Mouse (Mus musculus): ENCODE measurements around the gene Gimap4. TPM values are rescaled to one million over a fixed set of nuclear protein-coding genes. Genes with fewer than 3 reads are reported as not detected.

The Gimap4 gene
- polyA plus RNA-seq, 1 experiment from 2014 or later, result 22.2 TPM

GRCm38 (mm10) chr6:48737053-48737452 is 52.7 kb downstream of the Gimap4 start:
- H3K9ac ChIP-seq (ENCODE audit: low read length), result no peak overlapping the region
- no peak overlapping the region for H3K4me3 ChIP-seq (replicated peaks; ENCODE audit: low read length)
- no peaks in the 10 kb centered on the region for H3K36me3 ChIP-seq (ENCODE audit: control insufficient read depth, insufficient read depth, low read length)
- 0 out of 2 replicates have a peak, but pooled peaks cover 3% of the 10 kb centered on the region for H3K4me1 ChIP-seq (ENCODE audit: control insufficient read depth, insufficient read depth, low read length)
- H3K27me3 ChIP-seq (ENCODE audit: control insufficient read depth, insufficient read depth, low read length), result 0 out of 2 replicates have a peak, but pooled peaks cover 3% of the 10 kb centered on the region
- no peak overlapping the region for H3K27ac ChIP-seq (ENCODE audit: low read length)
- H3K9me3 ChIP-seq (replicated peaks; ENCODE audit: control insufficient read depth, low read length), result no peaks in the 10 kb centered on the region
- no peak for ATAC-seq (ENCODE audit: insufficient read depth, low FRiP score)
- WGBS, result 66% methylated on average over 2 of the region's 2 CpGs
- no peak overlapping the region for H3K4me2 ChIP-seq (ENCODE audit: low read depth, low read length)

GRCm38 (mm10) chr6:48737688-48738087 is 53.3 kb downstream of the Gimap4 start:
- H3K9me3 ChIP-seq (replicated peaks; ENCODE audit: control insufficient read depth, low read length), result no peaks in the 10 kb centered on the region
- no peak overlapping the region for H3K9ac ChIP-seq (ENCODE audit: low read length)
- H3K4me1 ChIP-seq (ENCODE audit: control insufficient read depth, insufficient read depth, low read length), result peaks cover 9% of the 10 kb centered on the region
- H3K4me2 ChIP-seq (ENCODE audit: low read depth, low read length), result no peak overlapping the region
- no peak overlapping the region for H3K4me3 ChIP-seq (replicated peaks; ENCODE audit: low read length)
- 87% methylated on average over 5 of the region's 5 CpGs for WGBS
- no peaks in the 10 kb centered on the region for H3K36me3 ChIP-seq (ENCODE audit: control insufficient read depth, insufficient read depth, low read length)
- H3K27me3 ChIP-seq (ENCODE audit: control insufficient read depth, insufficient read depth, low read length), result peaks cover 8% of the 10 kb centered on the region
- ATAC-seq (ENCODE audit: insufficient read depth, low FRiP score), result no peak
- no peak overlapping the region for H3K27ac ChIP-seq (ENCODE audit: low read length)

DNA sequence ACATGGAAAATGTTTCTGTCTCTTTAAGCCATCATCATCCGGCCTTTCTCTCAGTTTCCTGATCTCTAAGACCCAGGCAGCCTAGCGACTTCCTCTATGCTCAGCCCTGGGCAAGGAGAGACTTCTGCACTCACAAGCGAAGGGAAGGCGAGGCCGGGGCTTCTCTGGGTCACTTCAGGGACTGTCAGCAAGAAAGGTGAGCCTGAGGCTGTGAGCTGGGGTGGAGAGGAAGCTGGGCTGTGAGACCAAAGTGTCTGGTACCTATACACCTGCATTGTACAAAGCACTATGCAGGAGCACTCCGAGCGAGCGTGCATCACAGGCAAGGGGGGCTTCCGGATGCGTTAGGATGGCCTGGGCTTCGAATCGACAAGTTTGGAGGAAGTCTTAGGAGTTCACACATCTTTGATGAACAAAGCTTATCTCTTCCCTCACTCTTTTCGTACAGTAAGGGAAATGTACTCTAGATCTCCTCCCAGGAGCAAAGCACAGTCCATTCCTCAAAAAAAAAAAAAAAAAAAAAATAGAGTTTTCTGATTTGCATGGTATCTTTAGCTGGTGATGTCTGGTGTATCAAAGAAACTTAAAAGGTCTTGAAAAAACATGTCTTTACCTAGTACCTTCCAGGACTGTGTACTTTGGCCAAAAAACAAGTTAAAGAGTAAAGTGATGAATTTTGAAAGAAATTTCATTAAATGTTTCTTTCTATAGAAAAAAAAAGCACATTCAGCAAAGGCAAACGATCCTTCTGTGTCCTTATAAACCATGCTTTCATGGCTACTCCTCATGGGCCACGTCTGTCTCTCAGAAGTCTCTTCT is 54.8 kb downstream of the Gimap4 start, which contains the start of gene Gimap1:
Gene Gimap1, plus strand, starts transcription at position 94 of the 819 bp plus-strand sequence.
- Histone ChIP-seq H3K4me2 (ENCODE audit: low read depth, low read length) (peak within 1 kb of the TSS; percentile 41; the same call in 1 of the 2 replicates), H3K9me3 (replicated peaks; ENCODE audit: control insufficient read depth, low read length) (no peaks in the 10 kb centered on the region), H3K9ac (ENCODE audit: low read length) (0 out of 2 replicates have a peak within 1 kb of the TSS, but pooled peaks have one; percentile 2), H3K4me3 (replicated peaks; ENCODE audit: low read length) (peak within 1 kb of the TSS; percentile 20), H3K36me3 (ENCODE audit: control insufficient read depth, insufficient read depth, low read length) (no peaks in the 10 kb centered on the region), H3K27me3 (ENCODE audit: control insufficient read depth, insufficient read depth, low read length) (peaks cover 15% of the 10 kb centered on the region), H3K4me1 (ENCODE audit: control insufficient read depth, insufficient read depth, low read length) (peaks cover 14% of the 10 kb centered on the region), H3K27ac (ENCODE audit: low read length) (peak within 1 kb of the TSS; percentile 14; the same call in 1 of the 2 replicates)
- 70% methylated on average over 15 of the region's 15 CpGs for WGBS
- no peak for ATAC-seq (ENCODE audit: insufficient read depth, low FRiP score)

- ATAC-seq (ENCODE audit: insufficient read depth, low FRiP score), result no peak
- Histone ChIP-seq H3K9ac (ENCODE audit: low read length) (no peak overlapping the region), H3K27ac (ENCODE audit: low read length) (no peak overlapping the region), H3K27me3 (ENCODE audit: control insufficient read depth, insufficient read depth, low read length) (peaks cover 15% of the 10 kb centered on the region), H3K36me3 (ENCODE audit: control insufficient read depth, insufficient read depth, low read length) (no peaks in the 10 kb centered on the region), H3K4me1 (ENCODE audit: control insufficient read depth, insufficient read depth, low read length) (peaks cover 14% of the 10 kb centered on the region), H3K4me3 (replicated peaks; ENCODE audit: low read length) (peak overlapping the region; percentile 7; the same call in 1 of the 2 replicates), H3K9me3 (replicated peaks; ENCODE audit: control insufficient read depth, low read length) (no peaks in the 10 kb centered on the region), H3K4me2 (ENCODE audit: low read depth, low read length) (peak overlapping the region; percentile 41; the same call in 1 of the 2 replicates)
- 75% methylated on average over 3 of the region's 3 CpGs for WGBS
Observed at GRCm38 (mm10) chr6:48739780-48740055, 55.4 kb downstream of the Gimap4 start.

- Histone ChIP-seq H3K4me3 (replicated peaks; ENCODE audit: low read length) (peak overlapping the region; percentile 8), H3K9ac (ENCODE audit: low read length) (peak overlapping the region; percentile 31; the same call in 1 of the 2 replicates)
Observed at GRCm38 (mm10) chr6:48740501-48741169, 56.3 kb downstream of the Gimap4 start.

GRCm38 (mm10) chr6:48741273-48741672 is 56.9 kb downstream of the Gimap4 start:
- peak; percentile 39; the same call in 1 of the 2 replicates for ATAC-seq (ENCODE audit: insufficient read depth, low FRiP score)
- WGBS, result 17% methylated on average over 3 of the region's 3 CpGs
- Histone ChIP-seq H3K4me1 (ENCODE audit: control insufficient read depth, insufficient read depth, low read length) (peaks cover 16% of the 10 kb centered on the region), H3K27me3 (ENCODE audit: control insufficient read depth, insufficient read depth, low read length) (peaks cover 15% of the 10 kb centered on the region), H3K9ac (ENCODE audit: low read length) (no peak overlapping the region), H3K36me3 (ENCODE audit: control insufficient read depth, insufficient read depth, low read length) (no peaks in the 10 kb centered on the region), H3K4me3 (replicated peaks; ENCODE audit: low read length) (no peak overlapping the region), H3K27ac (ENCODE audit: low read length) (peak overlapping the region; percentile 60), H3K4me2 (ENCODE audit: low read depth, low read length) (peak overlapping the region; percentile 85; the same call in 1 of the 2 replicates), H3K9me3 (replicated peaks; ENCODE audit: control insufficient read depth, low read length) (no peaks in the 10 kb centered on the region)

More at GRCm38 (mm10) chr6:48740501-48741169, 56.3 kb downstream of the Gimap4 start:
- Histone ChIP-seq H3K36me3 (ENCODE audit: control insufficient read depth, insufficient read depth, low read length) (no peaks in the 10 kb centered on the region), H3K9me3 (replicated peaks; ENCODE audit: control insufficient read depth, low read length) (no peaks in the 10 kb centered on the region), H3K4me2 (ENCODE audit: low read depth, low read length) (peak overlapping the region; percentile 41), H3K27ac (ENCODE audit: low read length) (peak overlapping the region; percentile 60), H3K4me1 (ENCODE audit: control insufficient read depth, insufficient read depth, low read length) (peaks cover 14% of the 10 kb centered on the region), H3K27me3 (ENCODE audit: control insufficient read depth, insufficient read depth, low read length) (peaks cover 15% of the 10 kb centered on the region)
- no peak for ATAC-seq (ENCODE audit: insufficient read depth, low FRiP score)
- 60% methylated on average over 3 of the region's 3 CpGs for whole genome bisulfite sequencing

Other genes with a start within 250 kb of the Gimap4 start
- gene Zfp467, start 238.7 kb upstream of the Gimap4 start, polyA plus RNA-seq (2015; fragmentation: Nextera tagmentation; extraction: Ambion mirVana), result 24.1 and 24.4 TPM in 2 replicates
- 0.14 and 0.89 TPM in 2 replicates for gene Sspo, start 236.3 kb upstream of the Gimap4 start, polyA plus RNA-seq (2015; fragmentation: Nextera tagmentation; extraction: Ambion mirVana)
- 23.3 and 25.7 TPM in 2 replicates for gene Atp6v0e2, start 146.9 kb upstream of the Gimap4 start, polyA plus RNA-seq (2015; fragmentation: Nextera tagmentation; extraction: Ambion mirVana)
- gene Lrrc61, start 129.8 kb upstream of the Gimap4 start, polyA plus RNA-seq (2015; fragmentation: Nextera tagmentation; extraction: Ambion mirVana), result 7.5 and 9.6 TPM in 2 replicates
- gene Rarres2, start 111.8 kb upstream of the Gimap4 start, polyA plus RNA-seq (2015; fragmentation: Nextera tagmentation; extraction: Ambion mirVana), result 122 and 128 TPM in 2 replicates
- not detected in 2 replicates for gene Gm45021, start 94.9 kb upstream of the Gimap4 start, polyA plus RNA-seq (2015; fragmentation: Nextera tagmentation; extraction: Ambion mirVana)
- gene Repin1, start 90.7 kb upstream of the Gimap4 start, polyA plus RNA-seq (2015; fragmentation: Nextera tagmentation; extraction: Ambion mirVana), result 25.7 and 28.0 TPM in 2 replicates
- gene Gm44965, start 90.6 kb upstream of the Gimap4 start, polyA plus RNA-seq (2015; fragmentation: Nextera tagmentation; extraction: Ambion mirVana), result 0.70 and 1.8 TPM in 2 replicates
- gene Zfp775, start 82.5 kb upstream of the Gimap4 start, polyA plus RNA-seq (2015; fragmentation: Nextera tagmentation; extraction: Ambion mirVana), result 5.2 and 5.9 TPM in 2 replicates
- gene AI854703, start 57.8 kb upstream of the Gimap4 start, polyA plus RNA-seq (2015; fragmentation: Nextera tagmentation; extraction: Ambion mirVana), result 1.1 and 1.3 TPM in 2 replicates
- gene Gimap8, start 37.3 kb upstream of the Gimap4 start, polyA plus RNA-seq (2015; fragmentation: Nextera tagmentation; extraction: Ambion mirVana), result 1.6 and 1.8 TPM in 2 replicates
- 8.9 and 9.8 TPM in 2 replicates for gene Gimap9, start 8.4 kb upstream of the Gimap4 start, polyA plus RNA-seq (2015; fragmentation: Nextera tagmentation; extraction: Ambion mirVana)
- gene Gimap6, start 23.7 kb downstream of the Gimap4 start, polyA plus RNA-seq (2015; fragmentation: Nextera tagmentation; extraction: Ambion mirVana), result 22.2 and 22.5 TPM in 2 replicates
- gene Gm28053, start 34.1 kb downstream of the Gimap4 start, polyA plus RNA-seq (2015; fragmentation: Nextera tagmentation; extraction: Ambion mirVana), result 2.5 and 3.2 TPM in 2 replicates
- 0.14 TPM in 1 of 2 replicates, not detected in the other for gene Gimap7, start 34.1 kb downstream of the Gimap4 start, polyA plus RNA-seq (2015; fragmentation: Nextera tagmentation; extraction: Ambion mirVana)
- gene Gimap1, start 54.5 kb downstream of the Gimap4 start, polyA plus RNA-seq (2015; fragmentation: Nextera tagmentation; extraction: Ambion mirVana), result 15.7 and 19.7 TPM in 2 replicates
- gene Gimap5, start 61.6 kb downstream of the Gimap4 start, polyA plus RNA-seq (2015; fragmentation: Nextera tagmentation; extraction: Ambion mirVana), result 6.9 and 8.1 TPM in 2 replicates
- 0.14 and 0.17 TPM in 2 replicates for gene Gimap3, start 86.3 kb downstream of the Gimap4 start, polyA plus RNA-seq (2015; fragmentation: Nextera tagmentation; extraction: Ambion mirVana)
- gene Tmem176a, start 156.4 kb downstream of the Gimap4 start, polyA plus RNA-seq (2015; fragmentation: Nextera tagmentation; extraction: Ambion mirVana), result 157 and 176 TPM in 2 replicates
- gene Tmem176b, start 156.9 kb downstream of the Gimap4 start, polyA plus RNA-seq (2015; fragmentation: Nextera tagmentation; extraction: Ambion mirVana), result 302 and 332 TPM in 2 replicates
- 2.5 and 4.6 TPM in 2 replicates for gene Aoc1, start 188.3 kb downstream of the Gimap4 start, polyA plus RNA-seq (2015; fragmentation: Nextera tagmentation; extraction: Ambion mirVana)
- gene 1600015I10Rik, start 245.3 kb downstream of the Gimap4 start, polyA plus RNA-seq (2015; fragmentation: Nextera tagmentation; extraction: Ambion mirVana), result not detected in 2 replicates

All from stomach, embryonic 16.5 days (tissue).